10 mouse cellular contexts compared by ENCODE assay signal in genomic region chr8:93843858-93844502, GRCm38 (mm10). TPM values are rescaled to one million over a fixed set of nuclear protein-coding genes. Genes with fewer than 3 reads are reported as not detected.
A peak's percentile ranks its signal among the peaks of the same experiment; 100 is the strongest.
DNase-seq lines count a peak whose midpoint lies in the region; ATAC-seq lines count a peak whose summit lies in the region.
"Had no signal": no experiment of that assay in that cellular context is flagged by ENCODE, and none has a peak within 500 bp of the region (broad histone marks: within the 10 kb centered on the region; RNA-seq: fewer than 3 reads in every experiment).

No protein-coding gene starts in this region.

- H3K9me3 ChIP-seq in liver, embryonic 12.5 days (replicated peaks) = no peaks in the 10 kb centered on the region
- no peaks in the 10 kb centered on the region for H3K9me3 ChIP-seq in lung, embryonic 15.5 days
- H3K9me3 ChIP-seq: limb, embryonic 15.5 days had no signal

- H3K27me3 ChIP-seq in liver, embryonic 12.5 days (replicated peaks) = no peaks in the 10 kb centered on the region; the same call in 1 of the 2 replicates
- no peaks in the 10 kb centered on the region for H3K27me3 ChIP-seq in lung, embryonic 15.5 days
- H3K27me3 ChIP-seq: limb, embryonic 15.5 days had no signal

- H3K27ac ChIP-seq in liver, embryonic 12.5 days = no peak overlapping the region
- H3K27ac ChIP-seq in lung, embryonic 15.5 days = no peak overlapping the region
- H3K27ac ChIP-seq: limb, embryonic 15.5 days had no signal

- H3K36me3 ChIP-seq in liver, embryonic 12.5 days = no peaks in the 10 kb centered on the region
- no peaks in the 10 kb centered on the region for H3K36me3 ChIP-seq in lung, embryonic 15.5 days
- H3K36me3 ChIP-seq: limb, embryonic 15.5 days had no signal

- WGBS in liver, embryonic 12.5 days (ENCODE audit: insufficient replicate concordance) = 32% methylated on average over 12 of the region's 12 CpGs
- 30% methylated on average over 12 of the region's 12 CpGs for WGBS in lung, embryonic 15.5 days

- peak; percentile 30 for DNase-seq in embryo, embryonic 10.5 days (ENCODE audit: low spot score)
- DNase-seq in embryo, embryonic 10 days (ENCODE audit: low spot score) = no peak
- DNase-seq in liver = peak; percentile 14
- peak; percentile 48 to 56 for DNase-seq in cerebellum, postnatal 14 days
- no peak for DNase-seq in urinary bladder, postnatal 14 days (ENCODE audit: low spot score)
- no peak for DNase-seq in gastrocnemius, postnatal 10 days
- DNase-seq: right cerebral cortex, postnatal 25 days had no signal

- ATAC-seq in liver, embryonic 12.5 days = no peak
- ATAC-seq in lung, embryonic 15.5 days (ENCODE audit: borderline replicate concordance, extremely low read depth, low FRiP score, low TSS enrichment) = peak; percentile 28; the same call in 1 of the 2 replicates

- no peak overlapping the region for H3K4me2 ChIP-seq in liver, embryonic 12.5 days
- peak overlapping the region; percentile 12; the same call in 1 of the 2 replicates for H3K4me2 ChIP-seq in lung, embryonic 15.5 days
- H3K4me2 ChIP-seq: limb, embryonic 15.5 days had no signal

- no peak overlapping the region for H3K9ac ChIP-seq in liver, embryonic 12.5 days
- H3K9ac ChIP-seq in lung, embryonic 15.5 days = no peak overlapping the region
- H3K9ac ChIP-seq: limb, embryonic 15.5 days had no signal

- no peak overlapping the region for H3K4me3 ChIP-seq in liver, embryonic 12.5 days
- H3K4me3 ChIP-seq in lung, embryonic 15.5 days = no peak overlapping the region
- H3K4me3 ChIP-seq: limb, embryonic 15.5 days had no signal

- 0 out of 2 replicates have a peak, but pooled peaks cover 3% of the 10 kb centered on the region for H3K4me1 ChIP-seq in liver, embryonic 12.5 days
- peaks cover 14% of the 10 kb centered on the region; the same call in 1 of the 2 replicates for H3K4me1 ChIP-seq in lung, embryonic 15.5 days

RNA-seq across cellular contexts. Expression of gene Gnao1, which starts 34.2 kb away (rescaled TPM):
- polyA plus RNA-seq in liver, embryonic 12.5 days (2016; fragmentation: Nextera tagmentation; extraction: Ambion mirVana) = 0.74 and 0.90 TPM in 2 replicates
- 3.4 and 3.5 TPM in 2 replicates for polyA plus RNA-seq in lung, embryonic 15.5 days (2015; fragmentation: Nextera tagmentation; extraction: Ambion mirVana)
- total RNA-seq in gastrocnemius, postnatal 10 days (2021) = 10 to 100 TPM; 10.1 to 14.9 TPM

Comparison
In these comparisons a context has a peak if more than half of its experiments do, and no peak if none do; other contexts are left out.
1. DNase-seq: peak in embryo, embryonic 10.5 days (single experiment), liver (single experiment) and cerebellum, postnatal 14 days (2 of 2); none in embryo, embryonic 10 days (single experiment), urinary bladder, postnatal 14 days (single experiment) and gastrocnemius, postnatal 10 days (single experiment).